8 mouse cellular contexts compared by ENCODE assay signal in the genomic region with DNA sequence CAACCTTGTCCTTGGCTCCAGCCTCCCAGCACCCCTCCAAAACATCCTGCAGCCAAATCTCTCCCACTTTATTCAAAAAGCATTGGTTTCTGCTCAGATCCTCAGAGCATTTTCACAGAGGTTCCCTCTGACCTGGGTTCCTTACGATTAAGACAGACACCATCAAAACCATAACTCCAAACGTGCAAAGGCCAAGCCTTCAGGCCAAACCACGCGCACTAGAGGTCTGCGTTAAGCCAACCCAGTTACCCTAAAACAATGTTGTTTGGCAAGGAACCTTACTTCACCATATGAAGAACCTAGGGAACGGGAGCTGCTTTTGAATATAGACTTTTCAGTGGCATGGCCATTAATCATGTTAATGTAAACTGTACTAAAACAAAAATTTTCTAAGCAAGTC. TPM values are rescaled to one million over a fixed set of nuclear protein-coding genes. Genes with fewer than 3 reads are reported as not detected.
A peak's percentile ranks its signal among the peaks of the same experiment; 100 is the strongest.
DNase-seq lines count a peak whose midpoint lies in the region; ATAC-seq lines count a peak whose summit lies in the region.

No protein-coding gene starts in this region.

- no peaks in the 10 kb centered on the region for H3K27me3 ChIP-seq in neural tube, embryonic 11.5 days (ENCODE audit: control insufficient read depth, insufficient read depth, low read length)
- no peaks in the 10 kb centered on the region for H3K27me3 ChIP-seq in limb, embryonic 12.5 days
- no peaks in the 10 kb centered on the region for H3K27me3 ChIP-seq in stomach, embryonic 15.5 days (replicated peaks)

- H3K4me1 ChIP-seq in neural tube, embryonic 11.5 days (ENCODE audit: control insufficient read depth, insufficient read depth, low read length) = peaks cover 54% of the 10 kb centered on the region
- peaks cover 75% of the 10 kb centered on the region for H3K4me1 ChIP-seq in limb, embryonic 12.5 days (replicated peaks)
- peaks cover 52% of the 10 kb centered on the region for H3K4me1 ChIP-seq in stomach, embryonic 15.5 days

- H3K9ac ChIP-seq in neural tube, embryonic 11.5 days (ENCODE audit: low read length) = no peak overlapping the region
- no peak overlapping the region for H3K9ac ChIP-seq in limb, embryonic 12.5 days (replicated peaks)
- no peak overlapping the region for H3K9ac ChIP-seq in stomach, embryonic 15.5 days

- H3K9me3 ChIP-seq in neural tube, embryonic 11.5 days (ENCODE audit: control insufficient read depth, low read length) = no peaks in the 10 kb centered on the region
- H3K9me3 ChIP-seq in limb, embryonic 12.5 days = no peaks in the 10 kb centered on the region
- no peaks in the 10 kb centered on the region for H3K9me3 ChIP-seq in stomach, embryonic 15.5 days

- no peaks in the 10 kb centered on the region for H3K36me3 ChIP-seq in neural tube, embryonic 11.5 days (ENCODE audit: control insufficient read depth, insufficient read depth, low read length)
- H3K36me3 ChIP-seq in limb, embryonic 12.5 days = no peaks in the 10 kb centered on the region
- H3K36me3 ChIP-seq in stomach, embryonic 15.5 days = no peaks in the 10 kb centered on the region

- no peak for ATAC-seq in cerebellum, adult (ENCODE audit: insufficient number of reproducible peaks, low FRiP score, low TSS enrichment)
- no peak for ATAC-seq in neural tube, embryonic 11.5 days (ENCODE audit: insufficient read depth, low FRiP score, low TSS enrichment)
- ATAC-seq in limb, embryonic 12.5 days (ENCODE audit: insufficient number of reproducible peaks, insufficient read depth, low FRiP score, low TSS enrichment, low read depth) = no peak
- no peak for ATAC-seq in stomach, embryonic 15.5 days (ENCODE audit: insufficient read depth, low FRiP score, low read depth)

- WGBS in neural tube, embryonic 11.5 days = 23% methylated on average over 6 of the region's 6 CpGs
- 24% methylated on average over 6 of the region's 6 CpGs for WGBS in limb, embryonic 12.5 days
- 29% methylated on average over 6 of the region's 6 CpGs for whole genome bisulfite sequencing in stomach, embryonic 15.5 days

- H3K4me3 ChIP-seq in neural tube, embryonic 11.5 days (ENCODE audit: low read depth, low read length) = no peak overlapping the region
- H3K4me3 ChIP-seq in limb, embryonic 12.5 days (replicated peaks) = no peak overlapping the region
- H3K4me3 ChIP-seq in stomach, embryonic 15.5 days (replicated peaks) = no peak overlapping the region

- peak overlapping the region; percentile 6; the same call in 1 of the 2 replicates for H3K4me2 ChIP-seq in neural tube, embryonic 11.5 days (ENCODE audit: low read depth)
- peak overlapping the region; percentile 83 for H3K4me2 ChIP-seq in limb, embryonic 12.5 days
- peak overlapping the region; percentile 40; the same call in 1 of the 2 replicates for H3K4me2 ChIP-seq in stomach, embryonic 15.5 days

- peak; percentile 57 for DNase-seq in cerebellum, adult 9-10 months
- DNase-seq in neural tube, embryonic 11.5 days (ENCODE audit: low spot score) = peak; percentile 23
- no peak for DNase-seq in neural tube, embryonic 10.5 days (ENCODE audit: extremely low spot score, low spot score)
- no peak for DNase-seq in frontal cortex, postnatal 10 days (ENCODE audit: low spot score in 2 of 2)
- DNase-seq in frontal cortex, postnatal 14 days (ENCODE audit: low spot score in 2 of 2) = no peak

- peak overlapping the region; percentile 45; the same call in 1 of the 2 replicates for H3K27ac ChIP-seq in neural tube, embryonic 11.5 days (ENCODE audit: low read depth, low read length)
- peak overlapping the region; percentile 86; the same call in 1 of the 2 replicates for H3K27ac ChIP-seq in limb, embryonic 12.5 days
- peak overlapping the region; percentile 77; the same call in 1 of the 2 replicates for H3K27ac ChIP-seq in stomach, embryonic 15.5 days

RNA-seq across cellular contexts. Expression of a gene that starts 4.0 kb away (rescaled TPM):
- 22.3 and 22.9 TPM in 2 replicates for polyA plus RNA-seq in neural tube, embryonic 11.5 days (2014; fragmentation: Nextera tagmentation; extraction: Ambion mirVana)
- 27.7 and 29.8 TPM in 2 replicates for polyA plus RNA-seq in limb, embryonic 12.5 days (2016; fragmentation: Nextera tagmentation; extraction: Ambion mirVana)
- polyA plus RNA-seq in stomach, embryonic 15.5 days (2015; fragmentation: Nextera tagmentation; extraction: Ambion mirVana) = 15.5 and 17.3 TPM in 2 replicates

RNA-seq across cellular contexts. Expression of a gene that starts 42.8 kb away (rescaled TPM):
- polyA plus RNA-seq in neural tube, embryonic 11.5 days (2014; fragmentation: Nextera tagmentation; extraction: Ambion mirVana) = 66.5 and 73.7 TPM in 2 replicates
- 78.1 and 80.3 TPM in 2 replicates for polyA plus RNA-seq in limb, embryonic 12.5 days (2016; fragmentation: Nextera tagmentation; extraction: Ambion mirVana)
- polyA plus RNA-seq in stomach, embryonic 15.5 days (2015; fragmentation: Nextera tagmentation; extraction: Ambion mirVana) = 62.3 and 63.3 TPM in 2 replicates

RNA-seq across cellular contexts. Expression of a gene that starts 49.3 kb away (rescaled TPM):
- 38.0 and 41.4 TPM in 2 replicates for polyA plus RNA-seq in neural tube, embryonic 11.5 days (2014; fragmentation: Nextera tagmentation; extraction: Ambion mirVana)
- polyA plus RNA-seq in limb, embryonic 12.5 days (2016; fragmentation: Nextera tagmentation; extraction: Ambion mirVana) = 40.4 and 40.8 TPM in 2 replicates
- polyA plus RNA-seq in stomach, embryonic 15.5 days (2015; fragmentation: Nextera tagmentation; extraction: Ambion mirVana) = 34.5 and 34.6 TPM in 2 replicates

Comparison
In these comparisons a context has a peak if more than half of its experiments do, and no peak if none do; other contexts are left out.
1. DNase-seq: peak in cerebellum, adult 9-10 months (single experiment) and neural tube, embryonic 11.5 days (single experiment); none in neural tube, embryonic 10.5 days (single experiment), frontal cortex, postnatal 10 days (0 of 2) and frontal cortex, postnatal 14 days (0 of 2).
2. H3K4me2 ChIP-seq: peak in every context shown above with its lines; median percentile 83 in limb, embryonic 12.5 days; 40 in stomach, embryonic 15.5 days; 6 in neural tube, embryonic 11.5 days.
3. Peak in every context shown above with its lines, with median percentiles within 50 percentile points of each other: H3K27ac ChIP-seq.